Mouse (Mus musculus) adrenal gland, postnatal 4 days (tissue): Measurements from ENCODE around the gene Dars2. TPM values are rescaled to one million over a fixed set of nuclear protein-coding genes. Genes with fewer than 3 reads are reported as not detected.

ENCODE experiments used
- total RNA-seq, 2 experiments: library from RNA; stranded (reverse); gene quantifications; 2 replicates each; pipeline ENCODE4 v1.2.3; 2021

Gene Dars2
- total RNA-seq, 2 experiments from 2014 or later, result 30.2 to 31.0 TPM

Other genes with a start within 250 kb of the Dars2 start
- 10 to 100 TPM; 46.0 to 47.7 TPM for gene Rc3h1, start 164.2 kb downstream of the Dars2 start, total RNA-seq
- gene Serpinc1, start 92.1 kb downstream of the Dars2 start, total RNA-seq, result 100 to 1,000 TPM in 1 of 2 experiments, 10 to 100 TPM in 1; 10.2 to 294 TPM
- 10 to 100 TPM; 26.4 to 29.5 TPM for gene Zbtb37, start 35.8 kb downstream of the Dars2 start, total RNA-seq
- gene Cenpl, start 55 bp upstream of the Dars2 start, total RNA-seq, result 10 to 100 TPM in 1 of 2 experiments, 1 to 10 TPM in 1; 9.6 to 10.2 TPM
- 10 to 100 TPM; 22.2 to 22.3 TPM for gene Klhl20, start 60.9 kb upstream of the Dars2 start, total RNA-seq
- 1 to 10 TPM; 3.8 to 5.0 TPM for gene Ankrd45, start 72.0 kb upstream of the Dars2 start, total RNA-seq
- gene Tex50, start 88.7 kb upstream of the Dars2 start, total RNA-seq, result not detected
- 100 to 1,000 TPM; 369 to 400 TPM for gene Prdx6, start 180.6 kb upstream of the Dars2 start, total RNA-seq